Mouse (Mus musculus) adrenal gland, postnatal 14 days (tissue): ENCODE measurements around the gene Glrx. TPM values are rescaled to one million over a fixed set of nuclear protein-coding genes. Genes with fewer than 3 reads are reported as not detected.

Experiments used
- DNase-seq: peaks from one replicate; pipeline ENCODE4 v3.0.0; 2021; ENCODE audit warnings: mixed read lengths
- total RNA-seq: library from RNA; stranded (reverse); gene quantifications from 2 replicates; pipeline ENCODE4 v1.2.3, GENCODE M21; 2021

The Glrx gene
- total RNA-seq, 1 experiment from 2014 or later: 28.8 TPM

DNA sequence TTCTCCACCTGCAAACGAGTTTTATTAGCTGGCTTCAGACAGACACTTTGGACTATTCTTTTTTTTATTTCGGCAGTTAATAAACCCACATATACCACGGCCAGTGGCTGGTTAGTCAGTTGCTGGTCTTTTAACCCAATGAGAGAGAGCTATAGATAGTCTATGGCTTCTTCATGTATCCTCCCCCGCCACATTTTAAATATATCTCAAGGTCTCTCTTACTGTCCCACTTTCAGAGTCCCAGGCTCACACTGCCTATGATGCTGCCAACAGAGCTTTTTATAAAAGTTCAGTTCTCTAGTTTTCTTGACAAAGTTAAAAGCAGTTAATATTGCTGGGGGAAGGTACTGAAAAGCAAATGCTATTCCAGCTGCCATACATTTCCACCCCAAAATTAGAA, 52.2 kb downstream of the Glrx start:
- no peak for DNase-seq

DNA sequence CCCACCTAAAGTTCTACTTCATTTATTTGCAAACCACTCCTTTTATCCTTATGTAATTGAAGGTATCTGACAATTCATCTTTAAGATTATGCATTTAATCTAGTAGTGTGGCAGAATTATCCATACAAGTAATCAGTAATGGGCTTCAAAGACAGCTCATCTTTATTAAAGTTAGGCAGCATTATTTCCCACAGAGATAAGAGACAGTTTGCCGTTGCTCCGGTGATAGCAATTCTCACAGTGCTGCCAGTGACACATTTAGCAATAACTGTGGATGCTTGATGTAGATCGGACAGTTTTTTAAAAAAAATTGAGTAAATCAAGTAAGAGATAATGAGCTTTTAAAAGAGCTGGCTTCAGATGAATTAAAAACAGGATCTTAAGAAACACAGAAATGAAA, 52.6 kb downstream of the Glrx start:
- DNase-seq: no peak

DNA sequence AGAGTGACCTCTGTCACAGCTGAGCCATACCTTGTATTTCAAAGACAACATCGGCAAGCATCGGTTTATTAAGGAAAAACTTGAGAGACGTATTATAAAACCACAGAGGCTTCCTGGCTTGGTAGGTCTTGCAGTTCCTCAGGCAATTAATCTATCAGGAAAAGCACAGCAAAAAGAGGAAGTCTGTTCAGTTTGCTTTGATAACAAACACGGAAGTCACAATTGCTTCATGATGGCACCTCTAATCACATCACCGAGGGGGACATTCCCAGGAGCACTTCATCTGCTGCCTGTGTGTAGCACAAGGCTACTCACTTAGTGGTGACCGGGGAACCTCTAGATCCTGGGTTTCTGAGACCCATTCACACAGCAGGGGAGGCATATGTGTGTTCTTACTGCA, 53.2 kb downstream of the Glrx start:
- no peak for DNase-seq

Other genes starting within 250 kb of the Glrx start
- 54.8 and 85.5 TPM in 2 replicates for gene Ell2, start 133.1 kb upstream of the Glrx start, total RNA-seq
- 10.6 and 11.7 TPM in 2 replicates for gene Rhobtb3, start 104.1 kb downstream of the Glrx start, total RNA-seq
- not detected in 2 replicates for gene Spata9, start 127.3 kb downstream of the Glrx start, total RNA-seq
- gene Rfesd, start 178.9 kb downstream of the Glrx start, total RNA-seq: 17.3 and 19.1 TPM in 2 replicates
- not detected in 2 replicates for gene Gpr150, start 217.1 kb downstream of the Glrx start, total RNA-seq